Mouse (Mus musculus) bone marrow macrophage, adult 2 months (primary cell): Measurements from ENCODE around the gene Bmf.

Experiments used
- CTCF ChIP-seq: IDR thresholded peaks from 2 replicates; pipeline ENCODE4 v1.5.1; 2012; ENCODE audit warnings: low read depth, mild to moderate bottlenecking, low read length, moderate library complexity
- POLR2A ChIP-seq: IDR thresholded peaks from 2 replicates; pipeline ENCODE4 v1.6.1; 2012; ENCODE audit warnings: mild to moderate bottlenecking, low read depth, low read length, borderline replicate concordance

DNA sequence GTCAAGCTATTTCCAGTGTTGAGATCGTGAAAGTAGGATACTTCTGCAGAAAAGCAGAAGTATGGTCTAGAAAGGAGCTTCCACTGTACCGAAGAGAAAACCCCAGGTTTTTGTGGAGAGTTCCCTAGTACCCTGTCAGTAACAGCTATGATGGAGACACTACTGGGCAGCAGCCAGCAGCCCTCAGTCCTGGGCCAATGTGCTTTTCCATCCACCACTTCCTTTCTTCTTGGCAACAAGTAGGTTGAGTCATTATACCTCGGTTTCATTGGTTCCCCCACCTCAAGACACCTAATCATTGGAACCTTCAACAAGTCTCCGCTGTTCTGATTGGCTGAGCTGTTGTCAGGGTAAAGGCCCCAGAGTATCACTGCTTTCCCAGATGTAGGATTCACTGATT, 41.6 kb upstream of the Bmf start:
- no peak for TF ChIP-seq CTCF
- TF ChIP-seq POLR2A: no peak
